Mouse (Mus musculus) MEL (cell line): ENCODE data around the gene Tbc1d8b. TPM values are rescaled to one million over a fixed set of nuclear protein-coding genes. Genes with fewer than 3 reads are reported as not detected.

Source experiments
- DNase-seq: peaks from one replicate; pipeline ENCODE4 v3.0.0; 2011; ENCODE audit warnings: low read depth, low spot score
- H3K27ac ChIP-seq: 2 replicates; pipeline ENCODE4 v1.5.1; 2012; ENCODE audit warnings: low read depth, mild to moderate bottlenecking, control low read depth, low read length, moderate library complexity; ENCODE audit not compliant: control insufficient read depth
- H3K27me3 ChIP-seq, 2 experiments: fragments of 150-350 bp in 1 of 2; sonication (generic) in 1 of 2; 2 replicates each; pipeline ENCODE4 v1.6.1; 2012; ENCODE audit warnings: low read length in 2 of 2, mild to moderate bottlenecking in 2 of 2, improper control_type of control experiment in 1 of 2, moderate library complexity in 1 of 2; ENCODE audit not compliant: insufficient read depth in 2 of 2, control insufficient read depth in 1 of 2
- H3K36me3 ChIP-seq, 2 experiments: 2 replicates each; pipeline ENCODE4 v1.6.1; 2012 to 2014; ENCODE audit warnings: low read length in 2 of 2, improper control_type of control experiment in 1 of 2, inconsistent platforms in 1 of 2, mild to moderate bottlenecking in 1 of 2; ENCODE audit not compliant: insufficient read depth in 2 of 2, control insufficient read depth in 1 of 2
- H3K4me1 ChIP-seq, 2 experiments: fragments of 150-350 bp in 1 of 2; sonication (generic) in 1 of 2; 2 replicates each; pipeline ENCODE4 v1.6.1; 2012; ENCODE audit warnings: low read length in 2 of 2, improper control_type of control experiment in 1 of 2, mild to moderate bottlenecking in 1 of 2; ENCODE audit not compliant: insufficient read depth in 2 of 2, control insufficient read depth in 1 of 2
- H3K4me3 ChIP-seq, 2 experiments: fragments of 150-350 bp in 1 of 2; sonication (generic) in 1 of 2; 2 replicates each; pipeline ENCODE4 v1.5.1; 2012; ENCODE audit warnings: low read depth in 2 of 2, low read length in 2 of 2, mild to moderate bottlenecking in 2 of 2, moderate library complexity in 2 of 2, control low read depth in 1 of 2, improper control_type of control experiment in 1 of 2; ENCODE audit not compliant: control insufficient read depth in 1 of 2, insufficient read depth in 1 of 2
- H3K79me2 ChIP-seq: 2 replicates; pipeline ENCODE4 v1.6.1; 2012; ENCODE audit warnings: mild to moderate bottlenecking, low read length, moderate library complexity; ENCODE audit not compliant: control insufficient read depth, poor library complexity, insufficient read depth
- H3K9ac ChIP-seq: 2 replicates; pipeline ENCODE4 v1.6.1; 2012; ENCODE audit warnings: low read depth, mild to moderate bottlenecking, control low read depth, low read length, moderate library complexity; ENCODE audit not compliant: control insufficient read depth, poor library complexity, severe bottlenecking
- H3K9me3 ChIP-seq: fragments of 150-350 bp; sonication (generic); replicated peaks from 2 replicates; pipeline ENCODE4 v1.6.1; 2012; ENCODE audit warnings: mild to moderate bottlenecking, low read length, improper control_type of control experiment, moderate library complexity; ENCODE audit not compliant: insufficient read depth
- BHLHE40 ChIP-seq: IDR thresholded peaks from 2 replicates; pipeline ENCODE4 v1.6.1; 2012; ENCODE audit warnings: low read depth, mild to moderate bottlenecking, inconsistent platforms, low read length, improper control_type of control experiment, borderline replicate concordance
- CHD1 ChIP-seq: IDR thresholded peaks from 2 replicates; pipeline ENCODE4 v1.6.1; 2012; ENCODE audit warnings: low read depth, mild to moderate bottlenecking, inconsistent platforms, low read length, improper control_type of control experiment
- CHD2 ChIP-seq: IDR thresholded peaks from 2 replicates; pipeline ENCODE4 v1.6.1; 2011; ENCODE audit warnings: low read length, improper control_type of control experiment
- CTCF ChIP-seq, 3 experiments: IDR thresholded peaks in 2 of 3; conservative IDR thresholded peaks in 1 of 3; 2 replicates each; pipeline ENCODE4 v1.5.1; 2011 to 2012; ENCODE audit warnings: low read length in 3 of 3, low read depth in 2 of 3, mild to moderate bottlenecking in 2 of 3, improper control_type of control experiment in 1 of 3, inconsistent platforms in 1 of 3, mixed read lengths in 1 of 3, moderate library complexity in 1 of 3; ENCODE audit not compliant: control insufficient read depth in 1 of 3, insufficient read depth in 1 of 3, poor library complexity in 1 of 3, severe bottlenecking in 1 of 3
- E2F4 ChIP-seq: IDR thresholded peaks from 2 replicates; pipeline ENCODE4 v1.6.1; 2011; ENCODE audit warnings: low read depth, low read length, improper control_type of control experiment, borderline replicate concordance
- ELF1 ChIP-seq: IDR thresholded peaks from 2 replicates; pipeline ENCODE4 v1.6.1; 2014; ENCODE audit warnings: low read depth, mild to moderate bottlenecking, inconsistent platforms, low read length, improper control_type of control experiment, moderate library complexity
- EP300 ChIP-seq, 2 experiments: IDR thresholded peaks; 2 replicates each; pipeline ENCODE4 v1.6.1; 2011; ENCODE audit warnings: improper control_type of control experiment in 2 of 2, low read length in 2 of 2, low read depth in 1 of 2, mild to moderate bottlenecking in 1 of 2
- ETS1 ChIP-seq: IDR thresholded peaks from 2 replicates; pipeline ENCODE4 v1.6.1; 2012; ENCODE audit warnings: low read depth, mild to moderate bottlenecking, inconsistent platforms, low read length, improper control_type of control experiment, moderate library complexity
- GABPA ChIP-seq: IDR thresholded peaks from 2 replicates; pipeline ENCODE4 v1.6.1; 2012; ENCODE audit warnings: low read depth, mild to moderate bottlenecking, inconsistent platforms, low read length, improper control_type of control experiment, moderate library complexity
- HCFC1 ChIP-seq: IDR thresholded peaks from 2 replicates; pipeline ENCODE4 v1.6.1; 2012; ENCODE audit warnings: low read depth, mild to moderate bottlenecking, inconsistent platforms, low read length, improper control_type of control experiment, moderate library complexity
- KAT2A ChIP-seq: conservative IDR thresholded peaks from 2 replicates; pipeline ENCODE4 v1.6.1; 2012; ENCODE audit warnings: low read depth, low read length, improper control_type of control experiment, inconsistent platforms
- MAFK ChIP-seq: IDR thresholded peaks from 2 replicates; pipeline ENCODE4 v1.6.1; 2011; ENCODE audit warnings: low read depth, mild to moderate bottlenecking, low read length, improper control_type of control experiment, borderline replicate concordance
- MAZ ChIP-seq: IDR thresholded peaks from 2 replicates; pipeline ENCODE4 v1.6.1; 2012; ENCODE audit warnings: low read depth, mild to moderate bottlenecking, inconsistent platforms, low read length, improper control_type of control experiment
- MEF2A ChIP-seq: IDR thresholded peaks from 2 replicates; pipeline ENCODE4 v1.6.1; 2014; ENCODE audit warnings: low read depth, mild to moderate bottlenecking, inconsistent platforms, low read length, improper control_type of control experiment; ENCODE audit not compliant: poor library complexity, insufficient replicate concordance, severe bottlenecking; ENCODE audit errors: extremely low read depth
- MXI1 ChIP-seq: IDR thresholded peaks from 2 replicates; pipeline ENCODE4 v1.6.1; 2011; ENCODE audit warnings: mild to moderate bottlenecking, low read depth, low read length, improper control_type of control experiment
- MYB ChIP-seq: IDR thresholded peaks from 2 replicates; pipeline ENCODE4 v1.6.1; 2011; ENCODE audit warnings: mild to moderate bottlenecking, low read depth, low read length, improper control_type of control experiment
- MYC ChIP-seq: IDR thresholded peaks from 2 replicates; pipeline ENCODE4 v1.6.1; 2011; ENCODE audit warnings: low read depth, mild to moderate bottlenecking, low read length, improper control_type of control experiment, moderate library complexity
- NELFE ChIP-seq: IDR thresholded peaks from 2 replicates; pipeline ENCODE4 v1.6.1; 2011; ENCODE audit warnings: low read depth, low read length, improper control_type of control experiment
- NRF1 ChIP-seq: IDR thresholded peaks from 2 replicates; pipeline ENCODE4 v1.6.1; 2014; ENCODE audit warnings: low read depth, mild to moderate bottlenecking, inconsistent platforms, low read length, improper control_type of control experiment, moderate library complexity; ENCODE audit not compliant: poor library complexity, insufficient read depth, severe bottlenecking
- POLR2A ChIP-seq, 2 experiments: IDR thresholded peaks; 2 replicates each; pipeline ENCODE4 v1.6.1; 2011 to 2012; ENCODE audit warnings: low read length in 2 of 2, mild to moderate bottlenecking in 2 of 2, control low read depth in 1 of 2, improper control_type of control experiment in 1 of 2, low read depth in 1 of 2, moderate library complexity in 1 of 2; ENCODE audit not compliant: control insufficient read depth in 1 of 2, insufficient read depth in 1 of 2, poor library complexity in 1 of 2
- POLR2AphosphoS2 ChIP-seq: IDR thresholded peaks from 2 replicates; pipeline ENCODE4 v1.6.1; 2011; ENCODE audit warnings: low read length, improper control_type of control experiment
- POLR2AphosphoS5 ChIP-seq: IDR thresholded peaks from 2 replicates; pipeline ENCODE4 v1.6.1; 2012; ENCODE audit warnings: low read depth, borderline replicate concordance, mild to moderate bottlenecking, inconsistent platforms, low read length, moderate library complexity, mixed read lengths
- RAD21 ChIP-seq: IDR thresholded peaks from 2 replicates; pipeline ENCODE4 v1.6.1; 2011; ENCODE audit warnings: mild to moderate bottlenecking, low read depth, low read length, improper control_type of control experiment
- RCOR1 ChIP-seq: IDR thresholded peaks from 2 replicates; pipeline ENCODE4 v1.6.1; 2012; ENCODE audit warnings: low read depth, mild to moderate bottlenecking, inconsistent platforms, low read length, improper control_type of control experiment
- SIN3A ChIP-seq: IDR thresholded peaks from 2 replicates; pipeline ENCODE4 v1.6.1; 2012; ENCODE audit warnings: low read length, improper control_type of control experiment, inconsistent platforms
- SMC3 ChIP-seq: IDR thresholded peaks from 2 replicates; pipeline ENCODE4 v1.6.1; 2011; ENCODE audit warnings: low read depth, low read length, improper control_type of control experiment
- TAL1 ChIP-seq: IDR thresholded peaks from 2 replicates; pipeline ENCODE4 v1.6.1; 2012; ENCODE audit warnings: mild to moderate bottlenecking, inconsistent platforms, low read length, moderate library complexity, mixed read lengths
- TBP ChIP-seq: IDR thresholded peaks from 2 replicates; pipeline ENCODE4 v1.8.0; 2011; ENCODE audit warnings: low read depth, low read length, improper control_type of control experiment
- TCF12 ChIP-seq: IDR thresholded peaks from 2 replicates; pipeline ENCODE4 v1.6.1; 2014; ENCODE audit warnings: low read depth, mild to moderate bottlenecking, inconsistent platforms, low read length, improper control_type of control experiment, moderate library complexity
- USF1 ChIP-seq: IDR thresholded peaks from 2 replicates; pipeline ENCODE4 v1.6.1; 2014; ENCODE audit warnings: low read depth, mild to moderate bottlenecking, inconsistent platforms, low read length, improper control_type of control experiment, moderate library complexity
- USF2 ChIP-seq, 2 experiments: IDR thresholded peaks; 2 replicates each; pipeline ENCODE4 v1.6.1; 2011 to 2012; ENCODE audit warnings: improper control_type of control experiment in 2 of 2, low read length in 2 of 2, borderline replicate concordance in 1 of 2, inconsistent platforms in 1 of 2, low read depth in 1 of 2, mild to moderate bottlenecking in 1 of 2; ENCODE audit not compliant: insufficient read depth in 1 of 2
- ZC3H11A ChIP-seq: IDR thresholded peaks from 2 replicates; pipeline ENCODE4 v1.6.1; 2012; ENCODE audit warnings: low read depth, mild to moderate bottlenecking, inconsistent platforms, low read length, improper control_type of control experiment
- ZKSCAN1 ChIP-seq: IDR thresholded peaks from 2 replicates; pipeline ENCODE4 v1.6.1; 2012; ENCODE audit warnings: low read depth, mild to moderate bottlenecking, inconsistent platforms, low read length, improper control_type of control experiment, moderate library complexity
- ZMIZ1 ChIP-seq: IDR thresholded peaks from 2 replicates; pipeline ENCODE4 v1.6.1; 2012; ENCODE audit warnings: low read depth, mild to moderate bottlenecking, inconsistent platforms, low read length, improper control_type of control experiment, moderate library complexity
- polyA plus RNA-seq, 2 experiments: library from polyadenylated mRNA; stranded (reverse) in 1 of 2; unstranded in 1 of 2; fragments of >175 nt in 1 of 2; fragments of >200 nt in 1 of 2; gene quantifications; 2 replicates each; pipeline versions ENCODE4 v1.2.1 to v1.2.4; 2012; ENCODE audit warnings: low replicate concordance in 2 of 2, low read depth in 1 of 2; ENCODE audit not compliant: insufficient read length in 2 of 2, insufficient read depth in 1 of 2, missing spikeins in 1 of 2
- total RNA-seq: library from RNA; depleted of rRNA; stranded (reverse); fragments of 300-350 nt; gene quantifications from 2 replicates; pipeline ENCODE4 v1.2.3, GENCODE M21; 2012; rRNA removed

Gene Tbc1d8b
- total RNA-seq (5.2 and 6.0 TPM in 2 replicates), polyA plus RNA-seq (1 to 10 TPM in 1 of 2 experiments, not detected in 1; 6.2 TPM)

GRCm38 (mm10) chrX:139684775-139685695, at the start of gene Tbc1d8b:
Gene Tbc1d8b (plus strand): TSS chrX:139684996.
- H3K27me3 ChIP-seq, result no peaks in the 10 kb centered on the region
- H3K9ac ChIP-seq, result peak within 1 kb of the TSS; percentile 79
- DNase-seq, result peak; percentile 98
- H3K36me3 ChIP-seq, result peaks cover 0 to 25% of the 10 kb centered on the region in 2 experiments; a peak in 2 of 4 replicates
- H3K4me1 ChIP-seq, result peaks cover 0 to 18% of the 10 kb centered on the region in 2 experiments; a peak in 2 of 4 replicates
- H3K79me2 ChIP-seq, result peaks cover 24% of the 10 kb centered on the region
- no peaks in the 10 kb centered on the region for H3K9me3 ChIP-seq
- peak within 1 kb of the TSS; percentile 57 for H3K27ac ChIP-seq
- peak within 1 kb of the TSS; percentile 66 to 94 for H3K4me3 ChIP-seq
- TF ChIP-seq EP300 (IDR thresholded peaks at IDR 0.05; ENCODE audit: low read depth in 1 of 2, low read length in 2 of 2) (peak in 1 of 2 experiments; percentile 55; a peak in 2 of 4 replicates), POLR2AphosphoS2 (peak; percentile 82; the same call in 1 of the 2 replicates), TCF12 (peak; percentile 63; the same call in 1 of the 2 replicates), SIN3A (peak; percentile 84), ZKSCAN1 (no peak), CHD2 (no peak), TBP (peak; percentile 68; the same call in 1 of the 2 replicates), E2F4 (peak; percentile 83), NRF1 (no peak), MEF2A (no peak), ELF1 (peak; percentile 77), ZC3H11A (no peak), POLR2AphosphoS5 (no peak), MAFK (no peak), NELFE (peak; percentile 78), SMC3 (no peak), MYC (0 out of 2 replicates have a peak, but pooled peaks have one; percentile 56), TAL1 (no peak), MYB (peak; percentile 63), USF2 (IDR thresholded peaks at IDR 0.05; ENCODE audit: borderline replicate concordance in 1 of 2, insufficient read depth in 1 of 2, low read depth in 1 of 2, low read length in 2 of 2) (no peak), MAZ (peak; percentile 100), ETS1 (peak; percentile 42; the same call in 1 of the 2 replicates), BHLHE40 (no peak), USF1 (no peak; the same call in 1 of the 2 replicates), RAD21 (no peak), ZMIZ1 (peak; percentile 70), HCFC1 (peak; percentile 100), GABPA (no peak), KAT2A (peak; percentile 94), MXI1 (peak; percentile 76), RCOR1 (peak; percentile 30; the same call in 1 of the 2 replicates), POLR2A (IDR thresholded peaks at IDR 0.05; ENCODE audit: control insufficient read depth in 1 of 2, insufficient read depth in 1 of 2, low read depth in 1 of 2, low read length in 2 of 2, poor library complexity in 1 of 2) (peak; percentile 44 to 80; a peak in 2 of 4 replicates), CHD1 (no peak), CTCF (IDR thresholded peaks at IDR 0.05 in 2 of 3, conservative IDR thresholded peaks at IDR 0.05 in 1 of 3; ENCODE audit: control insufficient read depth in 1 of 3, insufficient read depth in 1 of 3, low read depth in 2 of 3, low read length in 3 of 3, poor library complexity in 1 of 3, severe bottlenecking in 1 of 3) (no peak)
